Mouse (Mus musculus): Measurements from ENCODE around the gene Rbm44. TPM values are rescaled to one million over a fixed set of nuclear protein-coding genes. Genes with fewer than 3 reads are reported as not detected.

Gene Rbm44
- polyA plus RNA-seq, 1 experiment from 2014 or later, result 1.3 TPM

DNA sequence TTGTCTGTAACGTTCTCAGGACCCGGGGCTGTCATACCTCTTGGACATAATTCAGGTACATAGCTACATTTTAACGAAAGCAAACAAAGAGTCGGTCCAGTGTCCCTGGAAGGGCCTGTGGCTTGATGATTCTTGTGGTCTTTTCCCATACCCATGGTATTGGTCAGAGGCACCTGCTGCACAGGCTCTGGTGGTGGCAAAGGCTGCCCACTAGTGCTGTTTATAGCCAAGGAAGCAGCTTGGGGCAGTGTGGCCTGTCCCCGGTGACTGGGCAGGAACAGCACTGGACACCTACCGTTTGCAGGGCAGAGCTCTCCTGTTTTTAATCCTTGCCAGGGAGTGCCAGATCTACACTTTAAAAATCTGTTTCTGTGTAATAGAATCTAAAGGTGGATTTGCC, 35.8 kb downstream of the Rbm44 start:
- peak; percentile 72 for DNase-seq (ENCODE audit: low spot score)
- Histone ChIP-seq H3K27ac (no peak overlapping the region), H3K36me3 (no peaks in the 10 kb centered on the region), H3K4me3 (peak overlapping the region; percentile 66; the same call in 1 of the 2 replicates), H3K4me1 (peaks cover 47% of the 10 kb centered on the region), H3K27me3 (ENCODE audit: insufficient read depth, poor library complexity, severe bottlenecking) (peaks cover 18% of the 10 kb centered on the region), H3K9me3 (no peaks in the 10 kb centered on the region)
- 67% methylated on average over 6 of the region's 6 CpGs for WGBS

GRCm38 (mm10) chr1:91181261-91181660, 36.4 kb downstream of the Rbm44 start:
- Histone ChIP-seq H3K27me3 (ENCODE audit: insufficient read depth, poor library complexity, severe bottlenecking) (peaks cover 18% of the 10 kb centered on the region), H3K27ac (no peak overlapping the region), H3K36me3 (peaks cover 1% of the 10 kb centered on the region; the same call in 1 of the 2 replicates), H3K4me3 (no peak overlapping the region), H3K4me1 (peaks cover 47% of the 10 kb centered on the region), H3K9me3 (0 out of 2 replicates have a peak, but pooled peaks cover under 1% of the 10 kb centered on the region)
- 56% methylated on average over 5 of the region's 5 CpGs for WGBS
- DNase-seq (ENCODE audit: low spot score), result peak; percentile 58

GRCm38 (mm10) chr1:91181784-91182450, 37.0 kb downstream of the Rbm44 start:
- Histone ChIP-seq H3K4me1 (peaks cover 43% of the 10 kb centered on the region), H3K4me3 (peak overlapping the region; percentile 22; the same call in 1 of the 2 replicates), H3K27me3 (ENCODE audit: insufficient read depth, poor library complexity, severe bottlenecking) (peaks cover 18% of the 10 kb centered on the region), H3K9me3 (peaks cover 5% of the 10 kb centered on the region; the same call in 1 of the 2 replicates), H3K36me3 (peaks cover 5% of the 10 kb centered on the region; the same call in 1 of the 2 replicates), H3K27ac (0 out of 2 replicates have a peak overlapping the region, but pooled peaks have one; percentile 29)
- DNase-seq (ENCODE audit: low spot score), result peak; percentile 57
- 38% methylated on average over 12 of the region's 12 CpGs for WGBS

GRCm38 (mm10) chr1:91183305-91183704, 38.4 kb downstream of the Rbm44 start:
- Histone ChIP-seq H3K9me3 (peaks cover 5% of the 10 kb centered on the region; the same call in 1 of the 2 replicates), H3K27ac (no peak overlapping the region), H3K36me3 (peaks cover 6% of the 10 kb centered on the region; the same call in 1 of the 2 replicates), H3K27me3 (ENCODE audit: insufficient read depth, poor library complexity, severe bottlenecking) (peaks cover 18% of the 10 kb centered on the region), H3K4me1 (peaks cover 43% of the 10 kb centered on the region), H3K4me3 (no peak overlapping the region)
- WGBS, result 74% methylated on average over 10 of the region's 10 CpGs
- DNase-seq (ENCODE audit: low spot score), result peak; percentile 69

- no peak for DNase-seq (ENCODE audit: low spot score)
- Histone ChIP-seq H3K27me3 (ENCODE audit: insufficient read depth, poor library complexity, severe bottlenecking) (no peaks in the 10 kb centered on the region), H3K4me1 (peaks cover 14% of the 10 kb centered on the region), H3K9me3 (peaks cover 5% of the 10 kb centered on the region; the same call in 1 of the 2 replicates), H3K27ac (no peak overlapping the region), H3K36me3 (peaks cover 7% of the 10 kb centered on the region; the same call in 1 of the 2 replicates), H3K4me3 (no peak overlapping the region)
- WGBS, result 82% methylated on average over 6 of the region's 6 CpGs
Measured at GRCm38 (mm10) chr1:91186677-91187076, 41.8 kb downstream of the Rbm44 start.

GRCm38 (mm10) chr1:91187315-91187714, 42.4 kb downstream of the Rbm44 start:
- peaks cover 7% of the 10 kb centered on the region; the same call in 1 of the 2 replicates for H3K36me3 ChIP-seq
- peaks cover 8% of the 10 kb centered on the region for H3K4me1 ChIP-seq
- no peak for DNase-seq (ENCODE audit: low spot score)
- no peak overlapping the region for H3K4me3 ChIP-seq
- peaks cover 5% of the 10 kb centered on the region; the same call in 1 of the 2 replicates for H3K9me3 ChIP-seq
- no peaks in the 10 kb centered on the region for H3K27me3 ChIP-seq (ENCODE audit: insufficient read depth, poor library complexity, severe bottlenecking)
- H3K27ac ChIP-seq, result no peak overlapping the region
- 88% methylated on average over 5 of the region's 5 CpGs for WGBS

DNA sequence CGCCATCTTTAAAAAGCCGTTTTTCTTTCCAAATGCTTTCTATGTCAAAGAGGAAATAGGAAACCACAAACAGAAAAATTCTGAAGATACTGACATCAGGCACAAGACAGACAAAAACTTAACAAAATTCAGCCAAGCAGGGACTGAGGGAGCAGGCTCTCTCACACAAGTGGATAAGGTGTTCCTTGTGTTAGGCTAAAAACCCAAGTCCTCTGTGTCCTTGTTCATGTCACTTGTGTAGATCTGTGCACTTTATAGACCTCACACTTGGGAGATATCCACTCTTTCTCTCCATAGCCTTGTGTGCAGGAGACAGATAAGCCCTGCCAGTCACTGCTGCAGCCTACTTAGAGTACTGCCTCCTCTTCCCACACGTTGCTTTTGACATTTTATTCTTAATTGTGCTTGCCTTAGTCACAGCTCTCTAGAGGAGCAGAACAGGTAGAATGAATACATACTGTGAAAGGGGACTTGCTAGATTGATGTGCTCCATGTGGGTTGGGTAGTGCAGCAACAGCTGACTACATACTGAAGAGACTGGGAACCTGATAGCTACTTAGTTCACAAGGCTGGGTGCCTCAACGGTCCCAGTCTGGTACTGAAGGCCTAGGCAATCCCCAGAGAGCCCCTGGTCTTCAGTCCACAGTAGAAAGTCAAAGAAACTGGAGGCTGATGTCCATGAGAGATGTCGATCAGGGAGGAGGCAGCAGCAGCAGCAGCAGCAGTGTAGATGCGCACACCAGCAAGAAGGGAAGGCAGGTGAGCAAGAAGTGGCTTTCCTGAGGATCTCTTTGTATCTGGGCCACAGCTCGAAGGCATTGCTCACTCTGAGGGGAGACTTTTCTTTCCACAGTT, 43.1 kb downstream of the Rbm44 start:
- Histone ChIP-seq H3K4me1 (peaks cover under 1% of the 10 kb centered on the region), H3K36me3 (peaks cover 7% of the 10 kb centered on the region; the same call in 1 of the 2 replicates), H3K27me3 (ENCODE audit: insufficient read depth, poor library complexity, severe bottlenecking) (0 out of 2 replicates have a peak, but pooled peaks cover 3% of the 10 kb centered on the region), H3K27ac (no peak overlapping the region), H3K4me3 (no peak overlapping the region), H3K9me3 (peaks cover 5% of the 10 kb centered on the region; the same call in 1 of the 2 replicates)
- DNase-seq (ENCODE audit: low spot score), result no peak
- WGBS, result 82% methylated on average over 7 of the region's 7 CpGs

DNA sequence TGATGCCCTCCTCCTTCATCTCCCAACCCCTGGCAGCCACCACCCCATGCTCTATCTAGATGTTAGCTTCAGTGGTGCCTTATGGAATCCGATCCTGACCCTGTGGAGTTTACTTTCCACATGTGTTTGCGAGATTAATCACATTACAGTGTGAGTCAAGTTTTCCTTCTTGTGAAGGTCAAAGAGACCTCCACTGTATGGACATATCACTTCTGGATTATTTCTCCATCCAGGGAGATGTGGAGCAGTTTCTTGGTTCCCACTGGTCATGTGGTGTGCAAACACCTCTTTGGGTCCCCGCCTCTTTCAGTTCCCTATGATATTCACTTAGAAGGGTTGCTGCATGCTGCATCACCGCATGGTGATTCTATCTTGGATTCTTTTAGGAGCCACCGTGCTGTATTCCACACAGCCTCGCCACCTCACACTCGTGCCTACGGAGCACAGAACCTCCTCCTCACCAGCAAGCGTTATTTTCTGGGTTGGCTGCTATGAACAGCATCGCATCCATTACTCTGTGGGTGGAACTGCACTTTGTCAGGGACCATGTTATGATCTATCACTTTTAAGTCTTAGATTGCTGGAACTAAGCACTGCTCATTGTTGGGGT, 44.1 kb downstream of the Rbm44 start:
- Histone ChIP-seq H3K4me1 (no peaks in the 10 kb centered on the region; the same call in 1 of the 2 replicates), H3K27ac (no peak overlapping the region), H3K4me3 (no peak overlapping the region), H3K9me3 (peaks cover 5% of the 10 kb centered on the region; the same call in 1 of the 2 replicates), H3K36me3 (peaks cover 7% of the 10 kb centered on the region; the same call in 1 of the 2 replicates), H3K27me3 (ENCODE audit: insufficient read depth, poor library complexity, severe bottlenecking) (0 out of 2 replicates have a peak, but pooled peaks cover 7% of the 10 kb centered on the region)
- no peak for DNase-seq (ENCODE audit: low spot score)
- WGBS, result 85% methylated on average over 10 of the region's 10 CpGs

- WGBS, result 73% methylated on average over 8 of the region's 8 CpGs
- DNase-seq (ENCODE audit: low spot score), result no peak
- Histone ChIP-seq H3K4me1 (peaks cover 2% of the 10 kb centered on the region; the same call in 1 of the 2 replicates), H3K4me3 (no peak overlapping the region), H3K9me3 (no peaks in the 10 kb centered on the region), H3K36me3 (peaks cover 3% of the 10 kb centered on the region; the same call in 1 of the 2 replicates), H3K27me3 (ENCODE audit: insufficient read depth, poor library complexity, severe bottlenecking) (0 out of 2 replicates have a peak, but pooled peaks cover 7% of the 10 kb centered on the region), H3K27ac (no peak overlapping the region)
Measured at GRCm38 (mm10) chr1:91192184-91192583, 47.3 kb downstream of the Rbm44 start.

DNA sequence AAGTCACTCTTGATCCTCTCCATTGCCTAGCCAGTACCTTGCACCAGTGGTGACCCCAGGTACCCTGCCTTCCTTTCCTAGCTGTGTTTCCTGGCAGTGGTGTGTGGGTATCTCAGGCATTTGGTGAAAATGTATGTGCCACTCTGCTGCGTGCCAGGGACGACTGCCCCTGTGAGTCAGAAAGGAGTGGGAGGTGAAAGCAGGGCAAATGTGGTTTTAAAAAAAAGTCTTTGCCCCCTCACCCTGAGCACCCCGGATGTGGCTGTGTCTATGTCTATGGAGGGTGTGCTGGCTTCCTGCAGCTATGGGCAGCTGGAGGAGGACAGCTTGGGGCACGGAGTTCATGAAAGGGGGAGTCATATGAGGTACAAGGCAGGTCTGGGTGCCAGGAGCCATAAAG, 48.4 kb downstream of the Rbm44 start:
- Histone ChIP-seq H3K27ac (0 out of 2 replicates have a peak overlapping the region, but pooled peaks have one; percentile 4), H3K4me3 (no peak overlapping the region), H3K4me1 (peaks cover 12% of the 10 kb centered on the region; the same call in 1 of the 2 replicates), H3K9me3 (no peaks in the 10 kb centered on the region), H3K36me3 (peaks cover 2% of the 10 kb centered on the region; the same call in 1 of the 2 replicates), H3K27me3 (ENCODE audit: insufficient read depth, poor library complexity, severe bottlenecking) (0 out of 2 replicates have a peak, but pooled peaks cover 7% of the 10 kb centered on the region)
- 77% methylated on average over 4 of the region's 4 CpGs for WGBS
- no peak for DNase-seq (ENCODE audit: low spot score)

DNA sequence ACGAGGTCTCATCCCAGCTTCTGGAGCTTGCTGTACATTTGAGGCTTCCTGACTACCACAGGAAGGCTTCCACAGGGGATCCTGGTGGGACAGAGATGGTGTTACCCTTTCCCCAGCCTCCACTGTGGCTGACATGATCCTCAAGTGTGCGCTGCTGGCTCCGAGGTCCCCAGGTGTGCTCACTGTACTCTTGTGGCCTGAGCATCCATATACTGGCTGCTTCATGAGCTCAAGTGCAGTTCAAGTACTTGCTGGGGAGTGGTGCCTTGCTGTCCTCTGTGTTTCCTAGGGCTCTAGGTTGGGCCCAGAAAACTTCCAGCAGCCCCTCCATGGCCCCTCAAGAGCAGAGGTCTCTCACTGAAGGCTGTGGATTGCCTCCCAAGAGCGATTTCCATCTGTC, 48.8 kb downstream of the Rbm44 start:
- H3K4me3 ChIP-seq, result no peak overlapping the region
- H3K4me1 ChIP-seq, result peaks cover 17% of the 10 kb centered on the region; the same call in 1 of the 2 replicates
- 81% methylated on average over 4 of the region's 4 CpGs for WGBS
- H3K27me3 ChIP-seq (ENCODE audit: insufficient read depth, poor library complexity, severe bottlenecking), result 0 out of 2 replicates have a peak, but pooled peaks cover 7% of the 10 kb centered on the region
- no peaks in the 10 kb centered on the region for H3K36me3 ChIP-seq
- H3K9me3 ChIP-seq, result no peaks in the 10 kb centered on the region
- no peak for DNase-seq (ENCODE audit: low spot score)
- no peak overlapping the region for H3K27ac ChIP-seq

GRCm38 (mm10) chr1:91199793-91200192, 54.9 kb downstream of the Rbm44 start:
- H3K4me1 ChIP-seq, result peaks cover 34% of the 10 kb centered on the region
- no peaks in the 10 kb centered on the region for H3K36me3 ChIP-seq
- WGBS, result 89% methylated on average over 10 of the region's 10 CpGs
- DNase-seq (ENCODE audit: low spot score), result no peak
- no peak overlapping the region for H3K4me3 ChIP-seq
- no peaks in the 10 kb centered on the region for H3K9me3 ChIP-seq
- H3K27ac ChIP-seq, result no peak overlapping the region
- no peaks in the 10 kb centered on the region for H3K27me3 ChIP-seq (ENCODE audit: insufficient read depth, poor library complexity, severe bottlenecking)
